Mouse (Mus musculus): ENCODE data around the gene Tgfbi. TPM values are rescaled to one million over a fixed set of nuclear protein-coding genes. Genes with fewer than 3 reads are reported as not detected.

Gene Tgfbi
- polyA plus RNA-seq, 1 experiment from 2014 or later = 15.3 TPM

DNA sequence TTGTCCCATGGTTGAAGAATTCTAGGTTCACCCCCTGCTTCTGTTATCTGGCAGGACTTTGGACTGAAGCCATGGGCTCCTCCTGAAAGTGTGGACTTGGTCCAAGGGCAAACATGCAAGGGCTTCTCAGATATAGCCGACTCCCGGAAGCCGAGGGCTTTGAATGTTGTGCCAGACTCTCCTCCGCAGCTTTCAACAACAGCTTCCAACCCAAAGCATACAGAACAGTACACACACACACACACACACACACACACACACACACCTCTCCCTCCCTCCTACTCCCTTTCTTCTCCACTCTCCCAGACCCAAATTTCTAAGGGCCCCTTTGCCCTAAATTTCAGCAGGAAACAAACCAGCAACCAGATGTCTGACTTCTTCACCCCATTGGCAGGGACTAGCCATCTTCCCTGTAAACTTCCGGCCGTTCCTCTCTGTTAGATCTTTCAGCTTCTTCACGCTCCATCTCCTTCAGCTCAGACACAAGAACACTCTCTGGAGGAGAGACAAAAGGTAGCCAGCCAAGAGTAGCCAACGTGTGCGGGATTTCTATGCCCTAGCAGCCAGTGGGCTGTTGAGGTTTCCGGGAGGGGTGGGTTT lies 69.0 kb downstream of the Tgfbi start:
- Histone ChIP-seq H3K36me3 (no peaks in the 10 kb centered on the region), H3K4me3 (no peak overlapping the region), H3K9ac (no peak overlapping the region), H3K4me1 (replicated peaks) (peaks cover 21% of the 10 kb centered on the region), H3K27me3 (no peaks in the 10 kb centered on the region), H3K4me2 (no peak overlapping the region), H3K27ac (replicated peaks) (peak overlapping the region; percentile 28; the same call in 1 of the 2 replicates), H3K9me3 (no peaks in the 10 kb centered on the region)
- ATAC-seq (ENCODE audit: low read depth) = peak; percentile 56
- 37% methylated on average over 10 of the region's 10 CpGs for WGBS

- Histone ChIP-seq H3K27me3 (no peaks in the 10 kb centered on the region), H3K4me1 (replicated peaks) (peaks cover 25% of the 10 kb centered on the region), H3K4me3 (no peak overlapping the region), H3K36me3 (no peaks in the 10 kb centered on the region), H3K4me2 (no peak overlapping the region), H3K27ac (replicated peaks) (peak overlapping the region; percentile 28; the same call in 1 of the 2 replicates), H3K9ac (no peak overlapping the region), H3K9me3 (no peaks in the 10 kb centered on the region)
- no peak for ATAC-seq (ENCODE audit: low read depth)
- 78% methylated on average over 10 of the region's 10 CpGs for WGBS
Measured at GRCm38 (mm10) chr13:56678826-56679504, 69.6 kb downstream of the Tgfbi start.

GRCm38 (mm10) chr13:56681924-56682323 lies 72.6 kb downstream of the Tgfbi start:
- Histone ChIP-seq H3K9me3 (no peaks in the 10 kb centered on the region), H3K4me3 (no peak overlapping the region), H3K36me3 (no peaks in the 10 kb centered on the region), H3K27ac (replicated peaks) (no peak overlapping the region), H3K4me2 (no peak overlapping the region), H3K27me3 (no peaks in the 10 kb centered on the region), H3K9ac (no peak overlapping the region), H3K4me1 (replicated peaks) (peaks cover 25% of the 10 kb centered on the region)
- 87% methylated on average over 4 of the region's 4 CpGs for WGBS
- ATAC-seq (ENCODE audit: low read depth) = no peak

- Histone ChIP-seq H3K9me3 (no peaks in the 10 kb centered on the region), H3K36me3 (no peaks in the 10 kb centered on the region), H3K9ac (no peak overlapping the region), H3K27me3 (no peaks in the 10 kb centered on the region), H3K4me3 (no peak overlapping the region), H3K4me2 (no peak overlapping the region), H3K27ac (replicated peaks) (no peak overlapping the region), H3K4me1 (replicated peaks) (peaks cover 25% of the 10 kb centered on the region)
- WGBS = 84% methylated on average over 17 of the region's 17 CpGs
- no peak for ATAC-seq (ENCODE audit: low read depth)
Measured at GRCm38 (mm10) chr13:56682326-56682725, 73.0 kb downstream of the Tgfbi start.

- 78% methylated on average over 7 of the region's 7 CpGs for WGBS
- Histone ChIP-seq H3K36me3 (no peaks in the 10 kb centered on the region), H3K4me3 (no peak overlapping the region), H3K4me2 (no peak overlapping the region), H3K4me1 (replicated peaks) (peaks cover 18% of the 10 kb centered on the region), H3K27me3 (no peaks in the 10 kb centered on the region), H3K9me3 (no peaks in the 10 kb centered on the region), H3K9ac (no peak overlapping the region), H3K27ac (replicated peaks) (no peak overlapping the region)
- ATAC-seq (ENCODE audit: low read depth) = no peak
Measured at GRCm38 (mm10) chr13:56683306-56683705, 74.0 kb downstream of the Tgfbi start.

Other genes starting within 250 kb of the Tgfbi start
- not detected in 2 replicates for gene Gm3045, start 182.9 kb upstream of the Tgfbi start, polyA plus RNA-seq (2015; fragmentation: Nextera tagmentation; extraction: Ambion mirVana)
- gene Slc25a48, start 171.2 kb upstream of the Tgfbi start, polyA plus RNA-seq (2015; fragmentation: Nextera tagmentation; extraction: Ambion mirVana) = not detected in 2 replicates
- not detected in 2 replicates for gene Il9, start 127.3 kb upstream of the Tgfbi start, polyA plus RNA-seq (2015; fragmentation: Nextera tagmentation; extraction: Ambion mirVana)
- 3.9 and 4.2 TPM in 2 replicates for gene Fbxl21, start 87.1 kb upstream of the Tgfbi start, polyA plus RNA-seq (2015; fragmentation: Nextera tagmentation; extraction: Ambion mirVana)
- gene Lect2, start 61.0 kb upstream of the Tgfbi start, polyA plus RNA-seq (2015; fragmentation: Nextera tagmentation; extraction: Ambion mirVana) = not detected in 2 replicates
- gene Smad5, start 93.5 kb downstream of the Tgfbi start, polyA plus RNA-seq (2015; fragmentation: Nextera tagmentation; extraction: Ambion mirVana) = 22.7 and 25.7 TPM in 2 replicates
- gene Gm45623, start 144.3 kb downstream of the Tgfbi start, polyA plus RNA-seq (2015; fragmentation: Nextera tagmentation; extraction: Ambion mirVana) = 1.0 and 1.6 TPM in 2 replicates

Data from neural tube, embryonic 13.5 days (tissue).